Mouse (Mus musculus): ENCODE results near the gene 1700088E04Rik. TPM values are rescaled to one million over a fixed set of nuclear protein-coding genes. Genes with fewer than 3 reads are reported as not detected.

Gene 1700088E04Rik
- polyA plus RNA-seq, 2 experiments: 4.7 to 7.1 TPM

DNA sequence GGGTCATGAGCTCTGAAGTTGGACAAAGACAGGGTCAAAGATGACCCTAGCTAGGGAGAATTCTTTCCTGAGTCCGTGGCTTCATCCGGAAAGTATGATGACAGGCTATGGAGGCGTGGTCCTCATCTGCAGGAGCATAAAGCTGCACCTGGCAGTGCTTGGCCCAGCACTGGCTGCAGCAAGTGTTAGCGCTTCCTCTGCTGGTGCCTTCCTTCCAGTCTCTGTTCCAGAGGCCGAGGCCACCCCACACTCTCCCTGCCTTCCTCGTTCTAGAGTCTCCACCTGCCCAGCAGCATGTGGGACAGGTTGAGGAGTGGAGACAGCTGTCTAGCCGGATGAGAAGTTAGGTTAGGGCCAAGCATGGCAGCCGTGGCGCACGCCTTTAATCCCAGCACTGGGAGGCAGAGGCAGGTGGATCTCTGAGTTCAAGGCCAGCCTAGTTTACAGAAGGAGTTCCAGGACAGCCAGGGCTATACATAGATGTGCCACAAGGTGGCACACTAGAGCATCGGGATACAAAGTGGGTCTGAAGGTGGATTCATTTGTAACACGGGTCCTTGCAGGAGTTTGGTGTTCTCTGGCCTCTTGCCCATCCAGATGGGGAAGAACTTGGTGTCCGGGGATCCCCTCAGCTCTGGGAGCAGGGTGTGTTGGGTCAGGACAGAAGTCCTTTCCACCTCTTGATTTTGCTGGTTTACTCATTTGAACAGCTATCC, 14.7 kb downstream of the 1700088E04Rik start:
- peaks cover 92% of the 10 kb centered on the region for H3K36me3 ChIP-seq (ENCODE audit: control insufficient read depth, insufficient read depth, low read length)
- DNase-seq (ENCODE audit: low spot score) (no peak), ATAC-seq (ENCODE audit: low FRiP score, low read depth) (no peak)
- H3K4me2 ChIP-seq (replicated peaks; ENCODE audit: low read depth, low read length, severe bottlenecking): no peak overlapping the region
- no peaks in the 10 kb centered on the region for H3K4me1 ChIP-seq (ENCODE audit: control insufficient read depth, insufficient read depth, low read length)
- TF ChIP-seq POLR2A (IDR thresholded peaks at IDR 0.05; ENCODE audit: borderline replicate concordance, extremely low read depth, insufficient read depth, insufficient read length): no peak
- no peak overlapping the region for H3K27ac ChIP-seq (replicated peaks; ENCODE audit: low read depth, low read length)
- 78% methylated on average over 13 of the region's 13 CpGs for WGBS
- no peak overlapping the region for H3K4me3 ChIP-seq (replicated peaks; ENCODE audit: low read length)
- H3K27me3 ChIP-seq (ENCODE audit: control insufficient read depth, insufficient read depth, low read length): no peaks in the 10 kb centered on the region
- no peaks in the 10 kb centered on the region for H3K9me3 ChIP-seq (ENCODE audit: control insufficient read depth, low read length)
- no peak overlapping the region for H3K9ac ChIP-seq (ENCODE audit: low read depth, low read length, severe bottlenecking)

- no peaks in the 10 kb centered on the region for H3K27me3 ChIP-seq (ENCODE audit: control insufficient read depth, insufficient read depth, low read length)
- no peak for TF ChIP-seq POLR2A (IDR thresholded peaks at IDR 0.05; ENCODE audit: borderline replicate concordance, extremely low read depth, insufficient read depth, insufficient read length)
- no peak for ATAC-seq (ENCODE audit: low FRiP score, low read depth)
- H3K27ac ChIP-seq (replicated peaks; ENCODE audit: low read depth, low read length): no peak overlapping the region
- H3K4me2 ChIP-seq (replicated peaks; ENCODE audit: low read depth, low read length, severe bottlenecking): no peak overlapping the region
- H3K9me3 ChIP-seq (ENCODE audit: control insufficient read depth, low read length): no peaks in the 10 kb centered on the region
- DNase-seq (ENCODE audit: low spot score): no peak
- no peak overlapping the region for H3K9ac ChIP-seq (ENCODE audit: low read depth, low read length, severe bottlenecking)
- peaks cover 88% of the 10 kb centered on the region for H3K36me3 ChIP-seq (ENCODE audit: control insufficient read depth, insufficient read depth, low read length)
- no peak overlapping the region for H3K4me3 ChIP-seq (replicated peaks; ENCODE audit: low read length)
- no peaks in the 10 kb centered on the region for H3K4me1 ChIP-seq (ENCODE audit: control insufficient read depth, insufficient read depth, low read length)
- 78% methylated on average over 10 of the region's 10 CpGs for WGBS
Measured at GRCm38 (mm10) chr15:79124331-79124875, 16.6 kb downstream of the 1700088E04Rik start.

GRCm38 (mm10) chr15:79123751-79124150, 17.3 kb downstream of the 1700088E04Rik start:
- no peak for TF ChIP-seq POLR2A (IDR thresholded peaks at IDR 0.05; ENCODE audit: borderline replicate concordance, extremely low read depth, insufficient read depth, insufficient read length)
- peaks cover 89% of the 10 kb centered on the region for H3K36me3 ChIP-seq (ENCODE audit: control insufficient read depth, insufficient read depth, low read length)
- WGBS: 88% methylated on average over 6 of the region's 6 CpGs
- H3K4me1 ChIP-seq (ENCODE audit: control insufficient read depth, insufficient read depth, low read length): no peaks in the 10 kb centered on the region
- DNase-seq (ENCODE audit: low spot score) (no peak), ATAC-seq (ENCODE audit: low FRiP score, low read depth) (no peak)
- H3K4me2 ChIP-seq (replicated peaks; ENCODE audit: low read depth, low read length, severe bottlenecking): no peak overlapping the region
- no peak overlapping the region for H3K27ac ChIP-seq (replicated peaks; ENCODE audit: low read depth, low read length)
- H3K9me3 ChIP-seq (ENCODE audit: control insufficient read depth, low read length): no peaks in the 10 kb centered on the region
- H3K4me3 ChIP-seq (replicated peaks; ENCODE audit: low read length): no peak overlapping the region
- H3K9ac ChIP-seq (ENCODE audit: low read depth, low read length, severe bottlenecking): no peak overlapping the region
- no peaks in the 10 kb centered on the region for H3K27me3 ChIP-seq (ENCODE audit: control insufficient read depth, insufficient read depth, low read length)

GRCm38 (mm10) chr15:79122546-79122945, 18.5 kb downstream of the 1700088E04Rik start:
- Histone ChIP-seq H3K9ac (ENCODE audit: low read depth, low read length, severe bottlenecking) (no peak overlapping the region), H3K4me1 (ENCODE audit: control insufficient read depth, insufficient read depth, low read length) (no peaks in the 10 kb centered on the region), H3K4me3 (replicated peaks; ENCODE audit: low read length) (no peak overlapping the region), H3K27me3 (ENCODE audit: control insufficient read depth, insufficient read depth, low read length) (no peaks in the 10 kb centered on the region), H3K36me3 (ENCODE audit: control insufficient read depth, insufficient read depth, low read length) (peaks cover 89% of the 10 kb centered on the region), H3K9me3 (ENCODE audit: control insufficient read depth, low read length) (no peaks in the 10 kb centered on the region), H3K4me2 (replicated peaks; ENCODE audit: low read depth, low read length, severe bottlenecking) (no peak overlapping the region), H3K27ac (replicated peaks; ENCODE audit: low read depth, low read length) (no peak overlapping the region)
- ATAC-seq (ENCODE audit: low FRiP score, low read depth) (no peak), DNase-seq (ENCODE audit: low spot score) (no peak)
- TF ChIP-seq POLR2A (IDR thresholded peaks at IDR 0.05; ENCODE audit: borderline replicate concordance, extremely low read depth, insufficient read depth, insufficient read length): no peak
- WGBS: 73% methylated on average over 13 of the region's 13 CpGs

- 61% methylated on average over 4 of the region's 4 CpGs for WGBS
- ATAC-seq (ENCODE audit: low FRiP score, low read depth) (no peak), DNase-seq (ENCODE audit: low spot score) (no peak)
- no peak overlapping the region for H3K4me2 ChIP-seq (replicated peaks; ENCODE audit: low read depth, low read length, severe bottlenecking)
- H3K27ac ChIP-seq (replicated peaks; ENCODE audit: low read depth, low read length): no peak overlapping the region
- peaks cover 89% of the 10 kb centered on the region for H3K36me3 ChIP-seq (ENCODE audit: control insufficient read depth, insufficient read depth, low read length)
- no peaks in the 10 kb centered on the region for H3K4me1 ChIP-seq (ENCODE audit: control insufficient read depth, insufficient read depth, low read length)
- no peaks in the 10 kb centered on the region for H3K9me3 ChIP-seq (ENCODE audit: control insufficient read depth, low read length)
- no peak overlapping the region for H3K9ac ChIP-seq (ENCODE audit: low read depth, low read length, severe bottlenecking)
- no peak for TF ChIP-seq POLR2A (IDR thresholded peaks at IDR 0.05; ENCODE audit: borderline replicate concordance, extremely low read depth, insufficient read depth, insufficient read length)
- no peaks in the 10 kb centered on the region for H3K27me3 ChIP-seq (ENCODE audit: control insufficient read depth, insufficient read depth, low read length)
- no peak overlapping the region for H3K4me3 ChIP-seq (replicated peaks; ENCODE audit: low read length)
Measured at GRCm38 (mm10) chr15:79122119-79122518, 18.9 kb downstream of the 1700088E04Rik start.

Measured in limb, embryonic 14.5 days (tissue).